Mouse (Mus musculus): Measurements from ENCODE around the gene Odf2.

Gene Odf2

DNA sequence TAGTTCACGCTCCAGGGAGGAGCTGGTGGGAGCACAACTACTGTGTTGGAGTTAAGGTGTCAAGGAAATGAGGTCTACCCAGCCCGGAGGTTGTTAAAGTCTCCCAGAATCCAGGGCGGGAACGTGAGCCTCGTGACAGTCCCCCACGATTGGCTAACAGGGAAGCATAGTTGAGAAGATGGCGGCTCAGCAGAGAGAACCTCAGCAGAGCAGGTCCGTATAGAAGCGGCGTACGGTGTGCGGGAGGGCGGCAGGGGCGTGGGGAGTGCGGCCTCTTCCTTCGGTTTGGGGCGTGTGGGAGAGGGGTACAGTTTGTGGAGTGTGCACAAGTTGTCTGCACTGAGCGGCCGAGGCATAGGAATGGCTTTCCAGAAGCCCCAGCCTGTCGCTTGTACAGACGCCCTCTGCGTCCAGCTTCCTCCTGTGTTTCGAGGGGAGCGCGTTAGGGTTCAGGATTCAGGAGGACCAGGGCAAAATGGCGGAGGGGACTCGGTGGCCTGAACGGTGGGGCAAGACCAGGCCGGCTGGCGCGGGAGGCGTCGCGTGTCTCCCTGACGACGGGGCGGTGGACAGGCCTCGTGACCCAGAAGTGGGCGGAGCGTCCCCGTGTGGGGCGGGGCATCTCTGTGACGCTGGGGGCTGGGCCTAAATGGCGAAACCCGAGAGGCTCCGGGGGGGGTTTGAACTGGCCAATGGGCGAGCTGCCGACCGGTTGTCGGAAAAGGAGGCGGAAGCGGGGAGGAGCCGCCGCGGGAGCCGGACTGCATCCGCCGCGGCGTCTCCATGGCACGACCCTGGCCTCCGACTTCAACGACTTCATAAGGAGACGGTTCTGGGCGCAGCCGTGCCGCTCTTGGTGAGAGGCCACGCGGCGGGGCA, at the start of gene Odf2:
Gene Odf2, plus strand, starts transcription at position 156 of the 879 bp plus-strand sequence.
- peak; percentile 99 for DNase-seq (ENCODE audit: low spot score)

DNA sequence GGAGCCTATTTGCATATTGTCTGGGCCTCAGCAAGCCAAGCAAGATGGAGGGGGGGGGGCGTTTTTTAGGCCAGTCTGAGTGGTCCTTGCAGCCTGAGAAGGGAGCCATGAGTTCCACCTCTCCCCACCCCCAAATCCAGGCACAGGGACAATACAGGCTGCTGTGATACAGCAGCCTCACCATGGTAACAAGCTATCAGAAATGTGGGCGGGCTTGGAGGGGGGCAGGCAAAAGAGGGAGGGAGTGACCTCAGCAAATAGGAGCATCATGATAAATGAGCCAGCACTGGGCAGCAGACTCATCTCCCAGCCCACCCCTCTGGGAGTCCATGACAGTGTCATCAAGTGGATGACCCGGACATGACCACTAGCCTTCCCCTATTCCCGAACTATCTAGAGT, 49.6 kb upstream of the Odf2 start:
- no peak for DNase-seq (ENCODE audit: low spot score)

DNA sequence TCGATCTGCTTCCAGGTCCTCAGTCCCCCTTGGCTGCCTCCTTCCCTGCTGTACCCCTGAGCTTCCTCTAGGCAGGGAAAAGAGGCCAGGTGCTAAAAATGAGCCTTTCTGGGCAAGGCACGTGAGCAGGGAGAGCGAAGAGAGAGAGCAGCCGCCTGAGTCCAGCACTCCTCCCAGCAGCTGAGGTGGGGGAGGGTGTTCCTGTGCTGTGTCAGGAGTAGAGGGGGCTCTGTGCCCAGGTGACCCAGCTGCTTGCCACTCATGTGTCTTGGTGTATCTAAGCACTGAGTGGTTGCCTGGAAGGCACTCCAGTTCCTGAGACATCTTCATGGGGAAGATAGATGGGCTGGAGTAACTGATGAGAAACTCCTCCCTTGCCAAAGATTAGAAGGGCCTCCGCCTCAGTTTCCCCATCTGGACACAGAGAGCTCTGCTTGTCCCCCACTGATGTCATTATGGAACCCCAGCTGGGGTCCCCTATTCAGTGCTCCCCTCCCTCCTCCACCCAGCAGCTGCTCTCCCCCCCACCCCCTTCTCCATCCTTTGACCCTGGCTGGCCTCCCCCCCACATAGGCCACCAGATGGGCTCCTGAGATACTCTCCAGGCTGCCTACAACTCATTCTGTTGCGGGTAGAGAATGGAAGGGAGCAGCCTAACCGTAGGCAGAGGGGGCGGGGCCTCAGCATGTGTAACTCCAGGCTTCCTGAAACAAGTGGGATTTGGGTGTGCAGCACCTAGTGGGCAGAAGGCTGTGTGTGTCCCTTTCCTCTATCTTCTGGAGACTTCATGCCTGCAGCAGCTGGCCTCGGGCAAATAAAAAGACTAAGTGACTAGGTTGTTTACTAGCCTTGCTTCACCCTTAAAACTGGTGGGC, 45.6 kb upstream of the Odf2 start:
- no peak for DNase-seq (ENCODE audit: low spot score)

DNA sequence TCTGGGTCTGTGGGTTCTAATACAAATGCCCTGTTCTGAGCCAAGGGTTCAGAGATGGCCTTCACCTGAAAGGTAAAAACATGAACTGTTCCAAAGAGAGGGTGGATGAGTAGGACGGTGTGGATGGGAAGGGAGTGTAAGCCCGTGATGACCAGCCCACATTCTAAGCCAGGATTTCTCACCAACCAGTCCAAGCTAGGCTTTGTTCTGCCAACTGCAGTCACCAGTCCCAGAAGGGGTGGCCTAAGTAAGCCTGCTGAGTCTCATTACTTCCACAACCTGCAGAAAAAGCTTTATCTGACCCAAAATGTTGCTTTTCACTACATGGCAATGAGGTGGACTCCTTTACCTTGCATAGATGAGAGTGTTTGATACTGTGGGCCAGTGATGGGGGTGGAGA, 44.9 kb upstream of the Odf2 start:
- DNase-seq (ENCODE audit: low spot score), result no peak

DNA sequence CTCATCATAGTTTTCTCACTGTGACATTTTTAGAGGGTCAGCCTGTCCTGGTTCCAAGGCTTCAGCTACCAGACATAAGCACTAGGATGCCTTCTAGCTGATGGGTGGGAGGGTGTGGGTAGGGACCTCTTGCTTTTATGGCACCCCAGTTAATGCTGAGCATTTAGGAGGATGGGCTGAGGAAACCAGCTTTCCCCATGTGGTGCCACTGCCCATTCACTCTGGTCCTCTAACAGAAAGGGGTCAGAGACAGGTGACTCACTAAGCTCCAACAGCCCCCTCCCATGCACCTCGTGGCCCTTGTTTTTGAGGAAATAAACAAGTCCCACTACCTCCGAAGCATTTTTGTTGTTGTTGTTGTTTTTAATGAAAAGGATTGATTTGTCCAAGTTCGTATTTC, 44.4 kb upstream of the Odf2 start:
- no peak for DNase-seq (ENCODE audit: low spot score)

DNA sequence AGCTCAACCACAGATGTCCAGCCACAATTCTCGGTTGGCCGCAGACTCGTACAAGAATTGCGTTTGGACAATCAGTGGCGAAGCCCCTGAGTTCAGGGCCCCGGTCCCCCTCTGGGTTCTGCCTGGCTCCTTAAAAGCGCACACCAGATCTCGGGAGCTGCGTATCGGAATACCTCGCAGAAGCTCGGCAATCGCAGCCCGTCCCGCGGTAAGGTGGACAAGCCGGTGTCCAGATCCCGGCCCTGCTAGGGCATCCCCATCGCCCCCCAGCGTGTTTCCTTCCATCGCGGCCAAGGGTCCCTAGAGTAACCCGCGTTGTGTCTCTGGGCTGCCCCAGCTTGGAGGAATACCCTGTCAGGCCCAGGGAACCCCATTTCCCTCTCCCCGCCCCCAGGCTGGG, 43.4 kb upstream of the Odf2 start:
- DNase-seq (ENCODE audit: low spot score), result no peak

DNA sequence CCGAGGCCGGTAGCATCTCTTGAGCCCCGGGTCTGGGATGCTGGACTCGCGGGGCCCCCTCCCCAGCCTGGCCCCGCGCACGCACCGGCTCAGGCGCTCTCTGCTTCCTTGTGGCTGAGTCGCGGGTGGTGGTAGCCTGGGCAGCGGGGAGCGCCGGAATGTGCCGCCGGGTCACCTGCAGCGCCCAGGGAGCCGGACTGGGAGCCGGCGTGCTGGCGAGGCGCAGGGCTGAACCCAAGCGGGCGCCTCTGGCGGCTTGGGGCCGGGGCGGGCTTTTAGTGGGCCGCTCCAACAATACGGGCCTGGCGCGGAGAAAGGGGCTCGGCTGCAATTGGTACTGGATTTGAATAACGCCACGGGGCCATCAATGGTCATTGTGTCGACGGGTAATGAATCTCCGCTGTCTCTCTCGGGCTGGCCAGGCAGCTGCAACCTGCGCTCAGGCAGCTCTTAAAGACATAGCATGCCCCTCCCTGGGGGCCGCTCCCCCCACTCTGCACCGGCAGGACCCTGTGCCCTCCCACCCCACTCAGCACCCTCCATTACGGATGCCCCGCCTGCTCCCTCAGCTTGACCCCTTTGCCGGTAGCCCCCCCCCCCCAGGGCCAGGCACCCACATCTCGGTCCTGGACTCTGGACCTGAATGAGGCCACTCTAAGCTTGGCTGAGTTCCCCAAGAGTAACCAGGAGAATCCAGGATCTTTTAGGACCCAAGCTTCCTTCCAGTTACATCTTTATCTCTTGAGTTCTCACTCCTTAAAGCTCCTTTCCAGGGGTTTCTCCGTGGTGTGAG, 42.8 kb upstream of the Odf2 start:
- DNase-seq (ENCODE audit: low spot score), result no peak

DNA sequence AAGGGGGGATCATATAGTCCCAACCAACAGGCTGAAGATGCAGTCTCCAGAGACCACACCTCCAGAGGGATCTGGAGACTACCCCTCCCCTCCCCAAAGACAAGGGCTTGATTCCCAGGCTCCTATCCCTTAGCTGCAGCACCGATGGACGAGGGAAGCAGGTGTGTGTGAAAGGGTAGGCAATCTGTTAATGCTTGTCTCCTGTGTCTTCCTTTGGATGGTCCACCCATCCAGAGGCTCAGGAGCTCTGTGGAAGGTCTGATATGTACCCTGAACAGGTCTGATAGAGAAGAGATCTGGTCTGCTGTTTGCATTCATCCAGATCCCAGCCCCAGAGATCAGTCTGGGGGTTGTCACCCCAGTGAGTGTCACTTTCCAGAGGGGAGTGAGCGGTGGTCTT, 42.1 kb upstream of the Odf2 start:
- no peak for DNase-seq (ENCODE audit: low spot score)

DNA sequence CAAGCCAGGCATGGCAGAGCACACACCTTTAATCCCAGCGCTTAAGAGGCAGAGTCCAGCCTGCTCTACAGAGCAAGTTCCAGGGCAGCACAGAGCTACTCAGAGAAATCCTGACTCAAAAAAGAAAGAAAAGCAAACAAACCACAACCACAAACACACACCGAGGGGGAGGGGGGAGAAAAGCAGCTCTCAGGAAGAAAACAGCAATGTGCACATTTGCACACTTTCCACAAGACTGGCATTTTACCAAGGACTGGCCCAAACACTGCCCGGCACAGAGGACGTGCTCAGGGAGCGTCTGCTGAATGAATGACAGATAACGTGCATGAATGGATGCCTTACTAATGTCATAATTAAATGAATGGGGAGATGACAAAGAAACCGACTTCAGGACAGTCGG, 40.0 kb upstream of the Odf2 start:
- DNase-seq (ENCODE audit: low spot score), result no peak

DNA sequence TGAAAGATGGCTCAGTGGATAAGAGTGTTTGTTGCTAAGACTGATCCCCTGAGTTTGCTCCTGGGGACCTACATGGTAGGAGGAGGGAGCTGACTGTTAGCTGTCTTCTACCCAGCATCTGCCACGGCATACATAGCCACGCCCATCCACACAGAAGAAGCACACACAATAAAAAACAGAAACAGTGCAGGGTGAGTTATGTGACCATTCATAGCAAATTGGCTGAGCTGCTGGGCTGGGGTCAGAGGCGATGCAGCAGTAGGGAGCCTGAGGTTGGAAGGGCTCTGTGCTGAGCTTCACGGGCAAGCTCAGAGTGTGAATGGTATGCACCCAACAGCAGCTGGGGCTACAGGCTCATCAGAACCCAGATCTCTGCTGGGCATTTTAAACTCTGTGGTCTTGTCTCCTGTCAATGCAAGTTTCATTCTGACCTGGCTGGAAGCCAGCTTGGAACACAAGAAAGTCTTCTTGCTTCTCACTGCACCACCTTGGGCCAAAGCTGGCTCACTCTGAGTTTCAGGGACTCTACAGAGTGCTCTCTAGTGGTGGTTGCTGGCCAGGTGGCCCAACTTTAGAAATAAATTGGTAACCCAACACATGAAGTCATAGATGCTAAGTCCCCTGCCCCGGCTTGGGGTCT, 39.1 kb upstream of the Odf2 start:
- DNase-seq (ENCODE audit: low spot score), result no peak

DNA sequence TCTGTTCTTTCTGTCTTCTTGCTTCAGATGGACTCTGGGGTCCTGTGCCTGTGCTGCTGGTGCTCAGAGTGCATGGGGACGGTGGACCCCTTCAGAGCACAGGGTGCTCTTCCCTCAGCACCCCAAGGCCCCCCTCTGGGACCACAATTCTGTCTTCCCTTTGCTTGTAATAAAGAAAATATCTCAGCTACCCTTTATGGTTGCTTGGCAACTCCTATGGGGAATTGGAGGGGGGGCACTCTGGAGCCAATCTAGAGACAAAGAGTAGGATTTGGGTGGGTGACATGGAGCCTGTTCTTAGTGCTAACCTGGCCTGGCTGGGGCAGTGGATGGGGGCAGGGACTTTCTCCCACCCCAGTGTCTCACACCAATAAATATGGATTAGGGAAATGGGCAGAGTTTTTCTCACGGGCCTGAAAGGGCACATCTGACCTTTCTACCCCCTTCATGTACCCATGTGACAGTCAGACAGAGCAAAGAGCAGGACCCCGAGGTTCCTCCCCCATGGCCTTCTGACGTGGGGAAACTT, 36.0 kb upstream of the Odf2 start:
- no peak for DNase-seq (ENCODE audit: low spot score)

DNA sequence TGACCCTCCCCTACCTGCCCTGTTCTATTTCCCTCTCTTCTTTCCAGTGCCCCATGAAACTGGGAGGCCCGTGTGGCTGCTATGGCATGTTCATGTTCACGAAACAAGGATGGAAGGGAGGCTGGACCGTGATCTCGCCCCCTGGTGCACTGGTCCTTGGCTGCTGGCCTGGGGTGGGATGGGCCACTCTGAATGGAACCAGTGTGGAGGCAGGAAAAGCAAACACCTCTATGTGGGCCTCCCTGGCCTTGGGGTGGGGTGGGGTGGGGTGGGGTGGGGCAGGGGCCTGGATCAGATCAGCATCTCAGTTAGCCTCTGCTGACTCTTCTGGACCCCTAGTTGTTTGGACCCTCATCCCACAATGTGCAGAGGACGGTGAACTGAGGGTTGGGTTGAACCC, 35.3 kb upstream of the Odf2 start:
- no peak for DNase-seq (ENCODE audit: low spot score)

DNA sequence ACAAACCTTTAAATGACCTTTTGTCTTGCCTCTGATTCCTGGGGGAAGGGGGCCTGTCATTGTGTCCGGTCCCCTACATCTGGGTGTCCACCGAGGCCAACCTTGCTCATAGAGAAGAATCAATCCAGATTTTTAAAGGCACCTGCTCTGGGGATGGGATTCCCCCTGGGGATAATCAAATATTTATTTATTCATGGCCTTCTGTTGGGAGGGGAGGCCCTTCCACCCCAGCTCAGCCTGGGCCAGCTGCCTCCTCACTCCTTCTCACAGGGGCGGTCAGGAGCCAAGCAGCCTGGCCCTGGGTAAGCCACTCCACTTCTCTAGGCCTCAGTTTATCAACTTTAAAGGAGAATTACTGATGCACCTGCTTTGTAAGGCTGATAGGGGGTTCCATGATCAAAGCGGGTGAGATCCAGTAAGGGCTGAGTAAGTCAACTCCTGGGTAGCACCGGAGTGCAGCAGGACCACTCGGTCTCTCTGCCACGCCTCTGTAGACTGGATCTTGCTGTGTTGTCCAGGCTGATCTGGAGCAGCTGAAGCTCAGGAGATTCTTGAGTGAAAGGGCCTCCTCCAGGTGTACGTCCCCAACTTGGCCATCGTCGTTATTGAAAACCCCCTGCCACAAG, 33.3 kb upstream of the Odf2 start:
- no peak for DNase-seq (ENCODE audit: low spot score)

DNA sequence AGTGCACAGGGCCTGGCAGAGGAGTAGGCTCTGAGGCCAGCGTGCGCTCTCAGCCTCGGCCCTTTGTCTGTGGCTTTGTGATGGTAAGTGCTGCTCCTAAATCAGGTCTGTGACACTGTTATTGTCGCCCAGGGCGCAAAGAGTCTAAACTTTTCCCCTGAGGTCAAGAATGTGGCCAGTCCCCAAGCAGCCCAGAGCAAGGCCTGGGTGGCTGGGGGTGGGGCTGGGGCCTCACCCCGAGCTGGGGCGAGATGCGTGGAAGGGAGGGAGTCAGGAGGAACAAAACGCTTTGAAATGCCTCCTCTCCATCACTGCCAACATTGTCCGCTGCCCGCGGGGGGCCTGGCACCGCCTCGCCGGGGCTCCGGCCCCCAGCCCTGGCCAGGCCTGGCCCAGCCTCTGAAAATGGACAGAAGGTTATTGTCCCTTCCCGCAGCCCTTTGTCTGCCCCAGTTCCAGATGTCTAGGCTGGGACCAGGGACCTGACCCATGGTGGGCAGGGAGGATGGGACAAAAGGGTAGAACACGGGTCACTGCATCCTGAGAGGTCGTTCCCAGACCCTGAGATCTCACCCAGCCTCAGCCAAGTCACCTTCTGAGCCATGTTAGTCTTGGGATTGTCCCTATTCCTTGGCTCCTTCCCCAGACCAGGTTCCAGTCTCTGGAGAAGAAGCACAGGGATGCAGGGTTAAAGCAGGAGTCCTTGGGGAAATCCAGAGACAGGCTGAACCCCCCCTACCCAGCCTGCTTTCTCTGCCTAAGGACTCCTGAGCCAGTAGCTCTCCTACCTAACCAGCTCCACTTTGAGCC, 32.4 kb upstream of the Odf2 start:
- DNase-seq (ENCODE audit: low spot score), result no peak

DNA sequence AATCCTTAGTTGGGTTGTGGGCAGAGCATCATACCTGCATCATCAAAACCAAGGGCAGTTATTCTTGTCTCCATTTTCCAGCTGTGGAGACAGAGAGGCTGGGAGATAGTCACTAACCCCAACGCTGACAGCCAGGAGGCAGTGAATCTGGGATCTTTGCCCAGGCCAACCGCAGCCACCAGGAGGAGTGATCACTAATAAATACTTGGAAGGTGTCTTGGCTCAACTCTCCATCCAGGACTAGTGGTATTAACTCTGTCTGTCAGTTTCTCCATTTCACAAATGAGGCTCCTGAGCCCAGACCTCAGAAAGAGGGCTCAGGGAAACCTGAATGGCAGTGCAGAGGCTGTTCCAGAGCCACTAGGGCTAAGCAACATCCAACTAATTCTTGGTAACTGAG, 31.7 kb upstream of the Odf2 start:
- DNase-seq (ENCODE audit: low spot score), result no peak

DNA sequence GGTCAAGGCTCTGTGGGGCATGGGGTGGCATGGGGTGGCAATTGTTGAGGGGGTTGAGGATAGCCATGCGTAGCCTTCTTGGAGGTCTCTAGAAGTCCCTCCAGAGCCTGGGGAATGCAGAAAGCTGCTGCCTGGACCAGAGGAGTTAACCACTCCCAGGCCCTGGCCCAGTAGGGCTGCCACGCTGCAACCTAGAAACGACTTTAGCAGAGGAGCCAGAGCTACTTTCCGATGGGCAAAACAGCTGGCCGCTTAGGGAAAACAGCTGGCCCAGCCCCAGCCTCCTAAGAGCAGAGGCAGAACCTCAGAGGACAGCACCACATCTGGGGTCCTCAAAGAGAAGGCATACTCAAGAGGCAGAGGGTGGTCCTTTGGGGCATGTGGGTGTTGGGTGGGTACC, 31.1 kb upstream of the Odf2 start:
- DNase-seq (ENCODE audit: low spot score), result no peak

DNA sequence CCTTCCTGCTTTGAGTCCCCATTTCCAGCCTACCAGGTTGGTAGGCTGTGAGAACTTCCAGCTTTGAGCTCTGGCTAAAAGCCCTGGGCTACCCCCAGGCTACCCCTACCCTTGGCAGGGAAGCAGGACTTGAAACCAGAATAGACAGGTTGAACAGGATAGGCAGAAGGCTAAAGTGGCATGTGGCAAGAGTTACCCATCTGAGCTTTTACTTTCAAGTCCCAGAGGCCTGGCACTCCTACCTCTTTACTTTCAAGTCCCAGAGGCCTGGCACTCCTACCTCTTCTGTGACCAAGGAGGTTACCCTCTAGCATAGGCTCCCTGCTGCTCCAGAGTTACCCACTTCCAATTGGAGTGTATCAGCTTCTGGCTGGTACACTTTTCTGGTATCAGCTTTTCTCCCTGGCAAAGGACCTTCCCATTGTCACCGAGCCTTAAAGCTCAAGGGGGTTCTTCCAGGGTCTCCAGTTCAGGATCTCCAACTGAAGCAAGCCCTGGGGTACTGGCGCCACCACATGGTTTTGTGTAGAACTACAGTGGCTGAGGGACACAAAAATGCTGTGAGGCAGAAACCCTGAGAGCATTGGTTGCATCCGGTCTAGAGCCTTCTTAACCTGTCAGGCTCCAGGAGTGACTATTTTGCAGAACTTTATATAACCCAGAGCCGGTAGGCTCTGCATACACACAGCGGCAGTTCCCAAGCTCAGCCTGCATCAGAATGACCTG, 30.1 kb upstream of the Odf2 start:
- DNase-seq (ENCODE audit: low spot score), result peak; percentile 49

DNA sequence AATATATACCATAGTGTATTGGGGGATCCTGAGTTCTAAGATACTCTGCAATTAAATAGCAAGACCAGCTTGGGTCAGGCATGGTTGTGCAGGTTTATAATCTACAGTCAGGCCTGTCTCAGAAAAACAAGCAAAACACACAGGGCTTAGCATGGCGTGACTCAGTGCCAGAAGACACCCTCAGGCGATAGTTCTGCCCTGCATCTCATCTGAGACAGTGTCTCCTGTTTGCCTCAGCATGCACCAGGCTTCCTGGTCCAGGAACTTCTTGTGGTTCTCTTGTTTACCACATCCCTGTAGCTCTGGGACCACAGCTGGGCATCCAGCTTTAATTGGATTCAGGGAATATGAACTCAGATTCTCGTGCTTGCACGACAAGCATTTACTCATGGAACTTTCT, 23.9 kb upstream of the Odf2 start:
- no peak for DNase-seq (ENCODE audit: low spot score)

DNA sequence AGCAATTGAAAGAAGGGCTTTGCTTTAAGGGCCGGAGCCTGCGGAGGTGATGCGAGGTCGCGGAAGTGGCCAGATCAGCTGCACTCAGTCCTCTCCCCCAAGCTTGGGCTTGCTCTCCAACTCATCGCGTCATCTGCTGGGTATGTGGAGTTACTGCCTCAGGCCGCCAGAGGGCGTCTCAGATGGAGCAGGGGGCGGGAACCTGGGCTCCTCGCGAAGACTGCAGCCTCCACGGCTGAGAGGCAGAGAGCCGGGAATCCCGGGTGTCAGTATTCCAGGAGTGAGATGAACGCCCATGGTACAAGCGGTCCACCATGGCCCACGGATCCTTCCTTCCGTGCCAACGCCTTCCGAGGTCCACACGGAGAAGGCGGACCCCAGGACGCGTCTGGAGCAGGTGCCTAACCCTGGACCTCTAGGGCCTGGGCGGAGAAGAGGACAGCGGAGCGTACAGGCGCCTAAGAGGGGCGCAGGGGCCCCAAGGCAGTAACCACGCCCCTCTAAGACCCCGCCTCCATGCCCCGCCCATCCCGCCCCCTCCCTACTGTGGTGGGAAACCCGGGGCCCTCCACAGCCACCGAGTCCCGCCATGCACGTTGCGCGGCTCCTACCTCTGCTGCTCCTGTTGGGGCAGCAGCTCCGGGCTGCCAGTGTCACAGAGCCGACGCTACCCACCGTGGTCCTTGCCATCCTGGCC, 19.9 kb upstream of the Odf2 start, which contains the start of gene Cercam:
Gene Cercam, plus strand, starts transcription at position 216 of the 697 bp plus-strand sequence.
- DNase-seq (ENCODE audit: low spot score), result peak; percentile 80
